Mouse (Mus musculus) cerebellum, adult (tissue): Measurements from ENCODE around the gene Chchd3.

Experiments
- ATAC-seq: cut with Nextera tagmentation; 2 replicates; pipeline ENCODE4 v1.9.2; 2017; ENCODE audit warnings: mild to moderate bottlenecking, moderate library complexity, mixed read lengths; ENCODE audit not compliant: insufficient number of reproducible peaks, low FRiP score, low TSS enrichment

Gene Chchd3

GRCm38 (mm10) chr6:33059735-33060576 is at the start of gene Chchd3:
Gene Chchd3, minus strand, starts transcription at chr6:33060260.
- ATAC-seq = peak; percentile 100

- ATAC-seq = no peak
These were observed 44.6 kb upstream of the Chchd3 start for GRCm38 (mm10) chr6:33104661-33105060.

- peak; percentile 75 for ATAC-seq
These were observed 38.8 kb upstream of the Chchd3 start for GRCm38 (mm10) chr6:33098903-33099302.

GRCm38 (mm10) chr6:33094671-33095233 is 34.7 kb upstream of the Chchd3 start:
- ATAC-seq = no peak

- ATAC-seq = no peak
These were observed 20.1 kb upstream of the Chchd3 start for GRCm38 (mm10) chr6:33080186-33080585.

GRCm38 (mm10) chr6:33078260-33078936 is 18.3 kb upstream of the Chchd3 start:
- no peak for ATAC-seq

GRCm38 (mm10) chr6:33066462-33066861 is 6.4 kb upstream of the Chchd3 start:
- ATAC-seq = no peak

- ATAC-seq = no peak
These were observed 784 bp downstream of the Chchd3 start for GRCm38 (mm10) chr6:33059276-33059675.

- ATAC-seq = no peak
These were observed 3.7 kb downstream of the Chchd3 start for GRCm38 (mm10) chr6:33056392-33056791.

GRCm38 (mm10) chr6:33055663-33056062 is 4.4 kb downstream of the Chchd3 start:
- ATAC-seq = no peak

GRCm38 (mm10) chr6:33054946-33055345 is 5.1 kb downstream of the Chchd3 start:
- ATAC-seq = no peak

GRCm38 (mm10) chr6:33051642-33052041 is 8.4 kb downstream of the Chchd3 start:
- ATAC-seq = no peak

GRCm38 (mm10) chr6:33049705-33050420 is 10.2 kb downstream of the Chchd3 start:
- no peak for ATAC-seq

- ATAC-seq = no peak
These were observed 16.6 kb downstream of the Chchd3 start for GRCm38 (mm10) chr6:33043480-33043879.

- no peak for ATAC-seq
These were observed 17.2 kb downstream of the Chchd3 start for GRCm38 (mm10) chr6:33042880-33043279.

- ATAC-seq = no peak
These were observed 18.1 kb downstream of the Chchd3 start for GRCm38 (mm10) chr6:33041978-33042377.

GRCm38 (mm10) chr6:33040360-33041090 is 19.5 kb downstream of the Chchd3 start:
- no peak for ATAC-seq

- ATAC-seq = no peak
These were observed 27.5 kb downstream of the Chchd3 start for GRCm38 (mm10) chr6:33032543-33032942.

- ATAC-seq = no peak
These were observed 28.4 kb downstream of the Chchd3 start for GRCm38 (mm10) chr6:33031631-33032030.

- ATAC-seq = no peak
These were observed 31.8 kb downstream of the Chchd3 start for GRCm38 (mm10) chr6:33028296-33028695.
